Mouse (Mus musculus): ENCODE measurements at regions not wholly inside any gene's neighbourhood (a gene's known extent, or its start where the extent isn't known, plus 50 kb on each side); places are given as distances from the start of the nearest gene placed in this dataset.

GRCm38 (mm10) chr13:31240546-31240945, 266.5 kb downstream of the Gm5447 start:
- DNase-seq (ENCODE audit: low spot score in 2 of 2): no peak

GRCm38 (mm10) chr13:31248996-31249395, 275.0 kb downstream of the Gm5447 start:
- no peak for DNase-seq (ENCODE audit: low spot score in 2 of 2)

- peak; percentile 9 to 49 for DNase-seq (ENCODE audit: low spot score in 2 of 2)
Measured at GRCm38 (mm10) chr13:31249525-31249924, 275.5 kb downstream of the Gm5447 start.

GRCm38 (mm10) chr13:31254016-31254415, 280.0 kb downstream of the Gm5447 start:
- no peak for DNase-seq (ENCODE audit: low spot score in 2 of 2)

- no peak for DNase-seq (ENCODE audit: low spot score in 2 of 2)
Measured at GRCm38 (mm10) chr13:31254744-31255143, 280.7 kb downstream of the Gm5447 start.

GRCm38 (mm10) chr13:31255506-31255905, 281.5 kb downstream of the Gm5447 start:
- no peak for DNase-seq (ENCODE audit: low spot score in 2 of 2)

GRCm38 (mm10) chr13:31267865-31268264, 288.1 kb upstream of the Foxq1 start:
- no peak for DNase-seq (ENCODE audit: low spot score in 2 of 2)

- no peak for DNase-seq (ENCODE audit: low spot score in 2 of 2)
Measured at GRCm38 (mm10) chr13:31276005-31276644, 279.8 kb upstream of the Foxq1 start.

- no peak for DNase-seq (ENCODE audit: low spot score in 2 of 2)
Measured at GRCm38 (mm10) chr13:31290630-31291029, 265.3 kb upstream of the Foxq1 start.

- no peak for DNase-seq (ENCODE audit: low spot score in 2 of 2)
Measured at GRCm38 (mm10) chr13:31292584-31293387, 263.1 kb upstream of the Foxq1 start.

- no peak for DNase-seq (ENCODE audit: low spot score in 2 of 2)
Measured at GRCm38 (mm10) chr13:31294011-31294410, 261.9 kb upstream of the Foxq1 start.

GRCm38 (mm10) chr13:31303194-31303593, 252.7 kb upstream of the Foxq1 start:
- no peak for DNase-seq (ENCODE audit: low spot score in 2 of 2)

GRCm38 (mm10) chr13:31304286-31304865, 251.6 kb upstream of the Foxq1 start:
- no peak for DNase-seq (ENCODE audit: low spot score in 2 of 2)

- no peak for DNase-seq (ENCODE audit: low spot score in 2 of 2)
Measured at GRCm38 (mm10) chr13:31309083-31309621, 246.8 kb upstream of the Foxq1 start.

GRCm38 (mm10) chr13:31312772-31313171, 243.2 kb upstream of the Foxq1 start:
- DNase-seq (ENCODE audit: low spot score in 2 of 2): no peak

GRCm38 (mm10) chr13:31313821-31314220, 242.1 kb upstream of the Foxq1 start:
- DNase-seq (ENCODE audit: low spot score in 2 of 2): no peak

- DNase-seq (ENCODE audit: low spot score in 2 of 2): no peak
Measured at GRCm38 (mm10) chr13:31317066-31317465, 238.9 kb upstream of the Foxq1 start.

- DNase-seq (ENCODE audit: low spot score in 2 of 2): no peak
Measured at GRCm38 (mm10) chr13:31318008-31318407, 237.9 kb upstream of the Foxq1 start.

GRCm38 (mm10) chr13:31321411-31321810, 234.5 kb upstream of the Foxq1 start:
- no peak for DNase-seq (ENCODE audit: low spot score in 2 of 2)

- no peak for DNase-seq (ENCODE audit: low spot score in 2 of 2)
Measured at GRCm38 (mm10) chr13:31326269-31326851, 229.6 kb upstream of the Foxq1 start.

GRCm38 (mm10) chr13:31327511-31327951, 228.4 kb upstream of the Foxq1 start:
- DNase-seq (ENCODE audit: low spot score in 2 of 2): no peak

GRCm38 (mm10) chr13:31328756-31329155, 227.2 kb upstream of the Foxq1 start:
- no peak for DNase-seq (ENCODE audit: low spot score in 2 of 2)
